Mouse (Mus musculus): ENCODE data around the gene Ndufa13. TPM values are rescaled to one million over a fixed set of nuclear protein-coding genes. Genes with fewer than 3 reads are reported as not detected.

Ndufa13 gene
- polyA plus RNA-seq, 1 experiment from 2014 or later = 197 TPM

GRCm38 (mm10) chr8:69850926-69851506, 51.3 kb downstream of the Ndufa13 start:
- Histone ChIP-seq H3K4me2 (replicated peaks; ENCODE audit: low read depth, low read length) (no peak overlapping the region), H3K9me3 (ENCODE audit: low read length) (no peaks in the 10 kb centered on the region), H3K4me3 (ENCODE audit: low read length) (no peak overlapping the region), H3K36me3 (ENCODE audit: insufficient read depth, low read length) (no peaks in the 10 kb centered on the region), H3K27ac (ENCODE audit: low read length) (no peak overlapping the region), H3K9ac (replicated peaks; ENCODE audit: low read length) (no peak overlapping the region), H3K4me1 (ENCODE audit: insufficient read depth, low read length) (no peaks in the 10 kb centered on the region), H3K27me3 (ENCODE audit: insufficient read depth, low read length) (no peaks in the 10 kb centered on the region)
- 80% methylated on average over 7 of the region's 7 CpGs for WGBS
- ATAC-seq (ENCODE audit: low FRiP score, low TSS enrichment) = no peak

GRCm38 (mm10) chr8:69849899-69850298, 52.5 kb downstream of the Ndufa13 start:
- Histone ChIP-seq H3K27me3 (ENCODE audit: insufficient read depth, low read length) (no peaks in the 10 kb centered on the region), H3K4me2 (replicated peaks; ENCODE audit: low read depth, low read length) (no peak overlapping the region), H3K4me3 (ENCODE audit: low read length) (no peak overlapping the region), H3K9ac (replicated peaks; ENCODE audit: low read length) (no peak overlapping the region), H3K9me3 (ENCODE audit: low read length) (no peaks in the 10 kb centered on the region), H3K4me1 (ENCODE audit: insufficient read depth, low read length) (no peaks in the 10 kb centered on the region), H3K27ac (ENCODE audit: low read length) (no peak overlapping the region), H3K36me3 (ENCODE audit: insufficient read depth, low read length) (no peaks in the 10 kb centered on the region)
- no peak for ATAC-seq (ENCODE audit: low FRiP score, low TSS enrichment)
- 48% methylated on average over 3 of the region's 3 CpGs for WGBS

GRCm38 (mm10) chr8:69848951-69849350, 53.4 kb downstream of the Ndufa13 start:
- no peak overlapping the region for H3K27ac ChIP-seq (ENCODE audit: low read length)
- ATAC-seq (ENCODE audit: low FRiP score, low TSS enrichment) = 0 out of 2 replicates have a peak, but pooled peaks have one; percentile 22
- WGBS = 79% methylated on average over 8 of the region's 8 CpGs

GRCm38 (mm10) chr8:69847167-69848065, 54.9 kb downstream of the Ndufa13 start:
- H3K4me3 ChIP-seq (ENCODE audit: low read length) = no peak overlapping the region
- no peaks in the 10 kb centered on the region for H3K9me3 ChIP-seq (ENCODE audit: low read length)
- no peaks in the 10 kb centered on the region for H3K27me3 ChIP-seq (ENCODE audit: insufficient read depth, low read length)
- no peak for ATAC-seq (ENCODE audit: low FRiP score, low TSS enrichment)
- no peak overlapping the region for H3K4me2 ChIP-seq (replicated peaks; ENCODE audit: low read depth, low read length)
- H3K36me3 ChIP-seq (ENCODE audit: insufficient read depth, low read length) = no peaks in the 10 kb centered on the region
- WGBS = 75% methylated on average over 3 of the region's 3 CpGs
- H3K27ac ChIP-seq (ENCODE audit: low read length) = no peak overlapping the region
- no peak overlapping the region; the same call in 1 of the 2 replicates for H3K9ac ChIP-seq (replicated peaks; ENCODE audit: low read length)
- no peaks in the 10 kb centered on the region for H3K4me1 ChIP-seq (ENCODE audit: insufficient read depth, low read length)

More at GRCm38 (mm10) chr8:69848951-69849350, 53.4 kb downstream of the Ndufa13 start:
- Histone ChIP-seq H3K4me2 (replicated peaks; ENCODE audit: low read depth, low read length) (no peak overlapping the region), H3K9ac (replicated peaks; ENCODE audit: low read length) (no peak overlapping the region), H3K4me1 (ENCODE audit: insufficient read depth, low read length) (no peaks in the 10 kb centered on the region), H3K9me3 (ENCODE audit: low read length) (no peaks in the 10 kb centered on the region), H3K4me3 (ENCODE audit: low read length) (no peak overlapping the region), H3K27me3 (ENCODE audit: insufficient read depth, low read length) (no peaks in the 10 kb centered on the region), H3K36me3 (ENCODE audit: insufficient read depth, low read length) (no peaks in the 10 kb centered on the region)

Other genes with a start within 250 kb of the Ndufa13 start
- 2.2 and 2.3 TPM in 2 replicates for gene Zfp964, start 248.1 kb downstream of the Ndufa13 start, polyA plus RNA-seq (2015; fragmentation: Nextera tagmentation; extraction: Ambion mirVana)
- gene Zfp869, start 191.8 kb downstream of the Ndufa13 start, polyA plus RNA-seq (2015; fragmentation: Nextera tagmentation; extraction: Ambion mirVana) = 32.9 and 35.5 TPM in 2 replicates
- 6.8 and 8.4 TPM in 2 replicates for gene Zfp963, start 152.6 kb downstream of the Ndufa13 start, polyA plus RNA-seq (2015; fragmentation: Nextera tagmentation; extraction: Ambion mirVana)
- gene Gm20422, start 127.7 kb downstream of the Ndufa13 start, polyA plus RNA-seq (2015; fragmentation: Nextera tagmentation; extraction: Ambion mirVana) = 0.68 and 0.82 TPM in 2 replicates
- gene Atp13a1, start 111.4 kb downstream of the Ndufa13 start, polyA plus RNA-seq (2015; fragmentation: Nextera tagmentation; extraction: Ambion mirVana) = 61.4 and 62.3 TPM in 2 replicates
- gene Zfp866, start 111.4 kb downstream of the Ndufa13 start, polyA plus RNA-seq (2015; fragmentation: Nextera tagmentation; extraction: Ambion mirVana) = 30.1 and 32.8 TPM in 2 replicates
- 10.1 and 11.3 TPM in 2 replicates for gene Gmip, start 93.9 kb downstream of the Ndufa13 start, polyA plus RNA-seq (2015; fragmentation: Nextera tagmentation; extraction: Ambion mirVana)
- gene Lpar2, start 80.1 kb downstream of the Ndufa13 start, polyA plus RNA-seq (2015; fragmentation: Nextera tagmentation; extraction: Ambion mirVana) = 0.86 and 0.96 TPM in 2 replicates
- 8.8 and 9.3 TPM in 2 replicates for gene Pbx4, start 70.1 kb downstream of the Ndufa13 start, polyA plus RNA-seq (2015; fragmentation: Nextera tagmentation; extraction: Ambion mirVana)
- gene Cilp2, start 14.9 kb downstream of the Ndufa13 start, polyA plus RNA-seq (2015; fragmentation: Nextera tagmentation; extraction: Ambion mirVana) = 0.94 and 0.99 TPM in 2 replicates
- 3.8 and 3.9 TPM in 2 replicates for gene Tssk6, start 374 bp downstream of the Ndufa13 start, polyA plus RNA-seq (2015; fragmentation: Nextera tagmentation; extraction: Ambion mirVana)
- 3.1 and 5.0 TPM in 2 replicates for gene Yjefn3, start 154 bp upstream of the Ndufa13 start, polyA plus RNA-seq (2015; fragmentation: Nextera tagmentation; extraction: Ambion mirVana)
- 40.6 and 43.3 TPM in 2 replicates for gene Gatad2a, start 93.8 kb upstream of the Ndufa13 start, polyA plus RNA-seq (2015; fragmentation: Nextera tagmentation; extraction: Ambion mirVana)
- 54.3 and 62.4 TPM in 2 replicates for gene Mau2, start 140.2 kb upstream of the Ndufa13 start, polyA plus RNA-seq (2015; fragmentation: Nextera tagmentation; extraction: Ambion mirVana)
- 50.7 and 51.6 TPM in 2 replicates for gene Sugp1, start 140.3 kb upstream of the Ndufa13 start, polyA plus RNA-seq (2015; fragmentation: Nextera tagmentation; extraction: Ambion mirVana)
- 0.94 and 1.3 TPM in 2 replicates for gene Tm6sf2, start 170.4 kb upstream of the Ndufa13 start, polyA plus RNA-seq (2015; fragmentation: Nextera tagmentation; extraction: Ambion mirVana)
- not detected in 2 replicates for gene Hapln4, start 180.9 kb upstream of the Ndufa13 start, polyA plus RNA-seq (2015; fragmentation: Nextera tagmentation; extraction: Ambion mirVana)
- 0.10 and 0.31 TPM in 2 replicates for gene Ncan, start 218.3 kb upstream of the Ndufa13 start, polyA plus RNA-seq (2015; fragmentation: Nextera tagmentation; extraction: Ambion mirVana)
- 32.2 and 35.2 TPM in 2 replicates for gene Nr2c2ap, start 228.8 kb upstream of the Ndufa13 start, polyA plus RNA-seq (2015; fragmentation: Nextera tagmentation; extraction: Ambion mirVana)
- gene Rfxank, start 236.6 kb upstream of the Ndufa13 start, polyA plus RNA-seq (2015; fragmentation: Nextera tagmentation; extraction: Ambion mirVana) = 20.4 and 21.7 TPM in 2 replicates
- gene Borcs8, start 236.9 kb upstream of the Ndufa13 start, polyA plus RNA-seq (2015; fragmentation: Nextera tagmentation; extraction: Ambion mirVana) = 58.3 and 58.6 TPM in 2 replicates
- gene Mef2b, start 237.2 kb upstream of the Ndufa13 start, polyA plus RNA-seq (2015; fragmentation: Nextera tagmentation; extraction: Ambion mirVana) = 0.24 and 0.49 TPM in 2 replicates